Mouse (Mus musculus) spleen, adult 18-20 months (tissue): ENCODE results near the gene Rab11fip5.
A peak's percentile ranks its signal among the peaks of the same experiment; 100 is the strongest.

Experiments used
- DNase-seq, 2 experiments: peaks; one replicate each; pipeline ENCODE4 v3.0.0; 2022; ENCODE audit warnings: mixed read lengths in 2 of 2

Rab11fip5 gene

DNA sequence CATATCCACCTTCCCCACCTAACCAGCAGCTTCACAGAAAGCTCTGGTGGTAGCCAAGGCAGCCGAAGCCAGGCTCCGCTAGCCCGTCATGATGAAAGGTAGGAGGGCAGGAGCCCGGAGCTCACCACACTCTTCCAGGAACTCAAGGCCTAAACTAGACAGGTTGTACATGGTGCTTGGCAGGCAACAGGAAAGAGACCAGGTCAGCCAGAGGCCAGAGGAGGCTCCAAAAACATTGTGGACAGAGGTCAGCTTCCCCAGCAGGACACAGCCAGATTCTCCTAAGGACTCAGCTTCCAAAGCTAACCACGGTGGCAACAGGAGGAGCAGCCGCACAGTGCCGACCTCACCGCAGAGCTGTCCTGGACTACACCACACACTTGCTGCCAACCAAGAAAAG lies 31.4 kb downstream of the Rab11fip5 start:
- DNase-seq = no peak

- DNase-seq = no peak
These were observed 32.5 kb downstream of the Rab11fip5 start for GRCm38 (mm10) chr6:85341814-85342501.

DNA sequence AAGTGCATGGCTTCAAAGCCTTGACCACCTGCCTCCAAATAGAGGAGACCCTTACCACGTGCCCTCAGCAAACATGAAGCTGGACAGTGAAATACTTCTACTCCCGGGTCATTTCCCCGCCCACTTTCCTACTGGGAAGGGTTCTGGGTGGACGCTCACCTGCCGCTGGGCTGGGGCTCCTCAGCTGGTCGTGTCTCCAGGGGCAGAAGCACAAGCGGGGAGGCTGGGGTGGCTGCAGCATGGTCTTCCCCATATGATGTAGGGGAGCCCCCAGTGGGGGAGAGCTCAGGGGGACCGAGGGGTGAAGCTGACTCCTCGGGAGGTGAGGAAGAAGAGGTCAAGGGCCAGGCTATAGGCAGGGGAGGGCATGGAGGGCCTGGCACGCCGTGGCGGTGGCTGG lies 34.2 kb downstream of the Rab11fip5 start:
- DNase-seq = no peak

DNA sequence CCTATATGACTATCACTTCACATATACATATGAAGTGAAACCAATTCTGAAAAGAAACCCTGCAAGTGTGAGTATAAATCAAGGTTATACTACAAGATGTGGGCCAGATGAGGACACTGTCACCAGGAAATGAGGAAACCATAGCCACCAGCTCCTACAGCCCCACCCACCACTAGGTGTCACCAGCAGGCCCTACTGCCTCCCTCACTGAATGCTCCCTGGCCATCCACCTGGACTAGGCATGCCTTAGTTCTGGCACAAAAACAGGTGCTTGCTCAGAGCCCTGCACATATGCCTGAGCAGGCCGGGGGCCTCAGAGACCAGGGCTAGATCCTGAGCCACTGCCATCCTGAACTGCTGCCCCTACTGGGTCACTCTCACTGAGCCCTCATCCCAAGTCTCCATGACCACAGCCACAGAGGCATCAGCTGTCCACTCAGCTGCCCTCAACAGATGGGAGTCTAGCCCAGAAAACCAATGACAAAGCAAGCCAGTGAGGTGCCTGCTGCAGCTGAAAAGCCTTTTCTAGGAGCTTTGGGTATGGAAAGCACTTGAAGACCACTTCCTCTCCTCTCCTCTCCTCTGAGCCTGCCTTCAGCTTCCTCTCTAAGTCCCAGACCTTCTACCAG lies 35.0 kb downstream of the Rab11fip5 start:
- peak; percentile 44 to 66 for DNase-seq

GRCm38 (mm10) chr6:85336944-85337343 lies 37.5 kb downstream of the Rab11fip5 start:
- no peak for DNase-seq

GRCm38 (mm10) chr6:85335352-85335751 lies 39.1 kb downstream of the Rab11fip5 start:
- DNase-seq = no peak

DNA sequence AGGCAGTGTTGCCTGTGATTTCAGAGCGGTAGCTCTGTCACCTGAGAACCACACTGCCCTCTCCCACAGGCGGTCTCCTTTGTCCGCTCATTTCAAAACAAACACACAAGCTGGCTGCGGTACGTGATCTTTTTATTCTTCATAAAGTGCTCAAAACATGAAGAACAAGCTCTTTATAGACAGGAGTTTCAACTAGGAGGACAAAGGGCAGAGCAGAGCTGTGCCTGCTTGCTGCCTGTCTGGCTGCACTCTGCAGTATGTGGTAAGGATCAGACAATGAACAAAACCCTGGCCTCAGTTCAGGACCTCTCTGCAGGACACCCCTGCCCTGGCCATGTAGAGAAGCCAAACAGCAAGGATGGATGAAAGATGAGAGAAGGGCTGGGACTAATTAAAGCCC lies 39.6 kb downstream of the Rab11fip5 start:
- no peak for DNase-seq

DNA sequence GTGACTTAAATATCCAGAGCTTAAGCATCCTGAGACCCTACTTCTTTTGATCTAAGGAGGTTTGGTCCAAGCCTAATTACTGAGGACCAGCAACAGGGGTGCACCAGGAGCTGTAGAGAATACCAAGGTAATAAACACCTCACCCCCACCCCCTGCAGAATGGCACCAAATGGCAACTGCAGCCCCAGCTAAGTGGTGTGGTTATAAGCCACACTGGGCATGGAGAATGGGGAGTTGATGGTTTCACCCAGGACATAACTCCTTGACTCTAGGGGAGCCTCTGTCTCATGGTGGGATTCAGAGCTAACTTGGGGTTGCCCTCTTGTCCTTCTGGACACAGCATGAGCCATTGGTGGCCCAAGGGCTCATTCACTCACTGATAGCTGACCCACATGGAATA lies 40.2 kb downstream of the Rab11fip5 start:
- DNase-seq = no peak

- DNase-seq = no peak
These were observed 40.7 kb downstream of the Rab11fip5 start for GRCm38 (mm10) chr6:85333732-85334131.

- peak; percentile 89 to 94 for DNase-seq
These were observed 41.3 kb downstream of the Rab11fip5 start, which contains the start of gene Sfxn5 for GRCm38 (mm10) chr6:85333000-85333669. Gene Sfxn5 (minus strand): TSS chr6:85333422.

DNA sequence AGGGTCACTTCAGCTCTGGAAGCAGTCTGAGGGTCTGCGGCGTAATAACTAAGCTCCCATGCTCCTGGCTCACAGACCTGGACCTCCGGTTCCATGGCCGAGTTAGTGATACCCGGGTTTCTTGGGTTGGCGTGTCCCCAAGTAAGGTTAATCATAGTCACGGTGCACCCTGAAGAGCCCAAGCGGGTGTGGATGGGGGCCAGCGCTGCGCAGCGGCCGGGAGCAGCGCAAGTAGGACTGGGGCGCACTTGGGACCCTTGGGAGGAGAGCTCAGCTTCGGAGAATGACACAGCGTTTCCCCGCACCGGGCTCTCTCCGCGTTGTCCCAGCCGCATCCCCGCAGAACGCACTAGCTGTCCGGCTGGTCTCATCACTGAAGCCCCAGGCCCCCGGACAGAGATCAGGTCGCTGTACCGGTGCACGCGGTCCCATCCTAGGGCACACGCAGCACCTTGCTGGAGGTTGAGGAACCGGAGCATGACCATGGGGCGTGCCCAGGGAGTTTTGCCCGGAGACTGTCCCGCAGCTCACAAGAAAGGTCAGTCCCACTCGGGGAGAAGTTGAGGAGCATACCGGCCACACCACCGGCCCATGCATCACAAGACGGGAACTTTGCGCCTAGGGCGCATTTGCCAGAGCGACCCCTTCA lies 42.0 kb downstream of the Rab11fip5 start:
- DNase-seq = no peak

- DNase-seq = no peak
These were observed 42.7 kb downstream of the Rab11fip5 start for GRCm38 (mm10) chr6:85331736-85332135.

- DNase-seq = no peak
These were observed 43.2 kb downstream of the Rab11fip5 start for GRCm38 (mm10) chr6:85331221-85331735.

- no peak for DNase-seq
These were observed 44.7 kb downstream of the Rab11fip5 start for GRCm38 (mm10) chr6:85329666-85330185.

- no peak for DNase-seq
These were observed 47.9 kb downstream of the Rab11fip5 start for GRCm38 (mm10) chr6:85326564-85326963.

DNA sequence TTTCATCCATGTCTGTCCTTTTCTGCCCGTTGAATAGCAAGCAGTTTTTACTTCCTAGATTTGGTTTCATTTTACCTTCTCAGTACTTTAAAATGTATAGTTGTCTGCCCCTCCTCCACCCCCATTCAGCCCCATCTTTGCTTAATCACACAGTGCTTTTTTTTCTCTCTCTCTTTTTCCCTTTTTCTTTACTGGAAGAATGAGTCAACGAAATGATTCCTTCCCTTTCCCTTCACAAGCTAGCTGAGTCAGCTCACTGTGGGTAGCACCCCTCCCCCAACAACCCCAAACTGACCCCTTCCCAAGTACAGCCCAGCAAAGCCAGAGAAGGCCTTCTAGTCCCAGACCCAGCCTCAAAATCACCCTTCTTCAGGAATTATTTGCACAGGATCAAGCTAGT lies 49.3 kb downstream of the Rab11fip5 start:
- DNase-seq = no peak

DNA sequence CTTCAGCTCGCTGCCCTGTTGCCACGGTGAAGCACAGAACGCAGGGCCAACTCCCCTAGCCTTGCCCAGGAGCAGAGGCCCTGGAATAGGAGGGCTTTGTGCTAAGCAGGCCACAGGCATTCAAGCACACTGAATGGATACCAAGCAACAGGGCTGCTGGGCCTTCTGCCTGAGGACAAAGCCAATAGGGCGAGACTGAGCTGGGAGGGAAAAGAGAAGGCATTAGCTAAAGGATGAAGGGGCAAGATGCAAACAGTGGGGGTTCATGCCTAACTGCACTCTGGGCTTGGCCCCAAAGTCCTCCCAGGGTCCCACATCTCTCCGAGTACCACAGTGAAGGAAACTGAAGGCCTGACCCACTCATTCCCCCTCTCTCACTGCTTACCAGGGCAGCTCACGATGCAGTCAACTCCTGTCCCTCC lies 54.0 kb downstream of the Rab11fip5 start:
- no peak for DNase-seq

- DNase-seq = no peak
These were observed 58.2 kb downstream of the Rab11fip5 start for GRCm38 (mm10) chr6:85316211-85316610.

DNA sequence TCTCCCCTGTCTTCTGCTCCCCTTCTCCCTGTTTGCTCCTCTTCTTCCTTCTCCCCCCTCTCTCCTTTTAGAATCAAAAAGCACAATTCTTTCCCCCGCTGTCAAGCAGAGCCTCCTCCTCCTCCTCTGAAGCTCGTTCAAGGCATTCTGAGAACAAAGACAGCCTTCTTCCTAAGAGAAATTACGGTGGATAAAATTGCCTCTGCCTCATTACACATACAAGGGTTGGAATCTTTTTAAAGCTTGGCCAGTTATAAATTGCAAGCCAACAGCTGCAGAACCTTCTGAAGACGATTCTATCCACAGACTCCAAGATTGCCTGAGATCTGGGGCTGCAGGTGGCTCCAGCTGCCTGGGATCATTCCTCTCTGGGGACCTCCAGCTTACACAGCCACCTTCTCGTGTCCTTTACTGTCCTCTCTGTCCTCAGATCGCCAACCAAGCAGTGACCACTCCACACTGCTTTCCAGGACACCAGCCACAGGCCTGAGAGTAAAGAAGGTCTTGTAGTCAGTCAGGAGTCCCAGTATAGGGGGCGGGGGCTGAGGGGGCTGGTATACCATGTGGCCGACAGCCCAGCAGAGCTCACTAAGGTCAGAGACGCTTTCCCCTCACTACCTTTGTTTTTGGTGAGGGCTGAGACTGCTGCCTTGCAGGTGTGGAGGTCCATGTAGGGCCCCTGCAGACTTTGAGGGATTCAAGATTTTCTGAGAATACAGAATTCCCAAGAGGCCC lies 60.2 kb downstream of the Rab11fip5 start:
- no peak for DNase-seq

DNA sequence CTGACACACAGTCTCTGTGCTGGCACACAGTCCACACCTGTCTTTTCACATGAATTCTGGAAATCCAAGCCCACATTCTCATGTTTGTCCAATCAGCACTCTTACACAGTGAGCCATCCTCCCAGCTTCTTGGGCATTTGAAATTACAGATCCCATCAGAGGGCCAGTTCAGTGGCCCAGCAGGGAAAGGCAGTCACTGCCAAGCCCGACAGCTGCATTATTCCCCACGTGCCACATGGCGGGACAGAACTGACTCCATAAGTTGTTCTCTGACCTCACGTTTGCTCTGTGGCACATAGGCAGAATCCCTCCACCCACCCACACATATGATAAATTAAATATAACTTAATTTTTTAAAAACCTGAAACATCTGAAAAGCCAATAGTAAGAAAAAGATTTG lies 66.5 kb downstream of the Rab11fip5 start:
- DNase-seq = no peak

DNA sequence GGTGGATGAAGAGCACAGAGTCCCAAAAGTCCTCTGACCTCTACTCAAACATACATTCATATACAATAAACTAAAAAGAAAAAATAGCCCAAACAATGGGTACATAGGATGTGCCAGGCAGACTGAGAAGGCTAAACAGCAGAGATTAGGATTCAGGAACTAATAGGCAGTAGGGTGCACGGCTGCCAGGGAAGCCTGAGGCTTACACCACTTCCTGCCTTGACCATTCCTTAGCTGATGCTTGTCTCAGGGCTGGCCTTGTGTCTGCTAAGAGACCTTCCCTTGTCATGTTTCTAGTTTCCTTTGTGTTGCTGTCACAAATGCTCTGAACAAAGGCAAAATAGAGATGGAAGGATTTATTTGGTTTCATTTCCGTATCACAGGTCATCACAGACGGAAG lies 68.1 kb downstream of the Rab11fip5 start:
- no peak for DNase-seq

GRCm38 (mm10) chr6:85305826-85306225 lies 68.6 kb downstream of the Rab11fip5 start:
- no peak for DNase-seq
